Mouse (Mus musculus): ENCODE measurements around the gene Dip2b. TPM values are rescaled to one million over a fixed set of nuclear protein-coding genes. Genes with fewer than 3 reads are reported as not detected.

The Dip2b gene
- total RNA-seq, 2 experiments from 2014 or later = 10.2 to 17.5 TPM

GRCm38 (mm10) chr15:100121437-100121836 is 83.0 kb downstream of the Dip2b start:
- no peak for ATAC-seq (replicated peaks; ENCODE audit: poor library complexity)

- ATAC-seq (replicated peaks; ENCODE audit: poor library complexity) = no peak
Measured at GRCm38 (mm10) chr15:100123867-100124266, 85.4 kb downstream of the Dip2b start.

DNA sequence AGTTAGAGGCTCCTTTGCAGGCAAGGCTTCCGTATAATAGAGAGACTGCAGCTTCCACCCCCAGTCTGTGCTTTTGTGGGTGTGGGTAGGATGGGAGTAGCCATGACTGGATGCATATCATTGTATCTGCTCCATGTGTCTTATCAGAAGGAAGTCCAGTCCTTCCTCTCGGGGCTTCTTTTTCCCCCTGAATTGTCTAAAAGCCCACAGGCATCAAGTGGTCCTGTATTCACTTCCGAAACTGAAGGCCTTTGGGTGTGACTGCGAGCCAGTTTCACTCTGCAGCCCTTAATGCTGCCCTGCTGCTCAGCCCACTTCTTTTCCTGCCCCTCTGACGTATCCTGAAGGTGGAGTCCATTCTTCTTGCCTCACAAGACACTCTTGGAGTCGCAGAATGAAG is 86.8 kb downstream of the Dip2b start:
- ATAC-seq (replicated peaks; ENCODE audit: poor library complexity) = no peak

DNA sequence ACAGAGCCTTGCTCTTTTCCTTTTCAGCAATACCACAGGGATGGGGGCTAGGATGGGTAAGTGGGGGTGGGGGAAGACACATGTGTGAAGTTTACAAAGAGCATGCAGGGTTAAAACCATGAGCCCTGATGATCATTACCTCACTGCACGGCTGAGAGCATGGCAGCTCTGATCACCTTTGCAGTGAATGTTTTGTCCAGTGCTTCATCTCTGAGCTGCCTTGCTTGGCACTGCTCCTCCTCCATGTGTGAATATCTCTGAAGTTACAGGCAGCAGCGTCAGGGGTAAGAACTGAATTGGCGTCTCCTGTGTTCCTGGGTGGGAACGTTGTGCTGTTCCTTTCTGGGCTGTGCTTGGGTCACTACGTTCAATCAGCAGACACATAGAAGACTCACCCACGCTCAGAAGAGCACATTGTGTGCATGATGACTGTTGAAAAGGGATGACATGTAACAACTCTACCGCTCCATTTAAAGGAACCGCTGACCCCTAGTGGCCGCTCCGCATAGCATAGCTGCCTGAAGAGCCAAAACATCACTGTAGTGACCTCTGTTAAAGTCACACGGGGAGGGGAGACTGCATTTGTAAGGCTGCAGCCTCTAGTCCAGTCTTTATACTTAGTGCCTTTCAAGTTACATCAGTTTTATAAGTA is 88.1 kb downstream of the Dip2b start:
- ATAC-seq (replicated peaks; ENCODE audit: poor library complexity) = peak; percentile 93

- ATAC-seq (replicated peaks; ENCODE audit: poor library complexity) = no peak
Measured at GRCm38 (mm10) chr15:100129151-100129790, 90.8 kb downstream of the Dip2b start.

- ATAC-seq (replicated peaks; ENCODE audit: poor library complexity) = no peak
Measured at GRCm38 (mm10) chr15:100139665-100140064, 101.2 kb downstream of the Dip2b start.

DNA sequence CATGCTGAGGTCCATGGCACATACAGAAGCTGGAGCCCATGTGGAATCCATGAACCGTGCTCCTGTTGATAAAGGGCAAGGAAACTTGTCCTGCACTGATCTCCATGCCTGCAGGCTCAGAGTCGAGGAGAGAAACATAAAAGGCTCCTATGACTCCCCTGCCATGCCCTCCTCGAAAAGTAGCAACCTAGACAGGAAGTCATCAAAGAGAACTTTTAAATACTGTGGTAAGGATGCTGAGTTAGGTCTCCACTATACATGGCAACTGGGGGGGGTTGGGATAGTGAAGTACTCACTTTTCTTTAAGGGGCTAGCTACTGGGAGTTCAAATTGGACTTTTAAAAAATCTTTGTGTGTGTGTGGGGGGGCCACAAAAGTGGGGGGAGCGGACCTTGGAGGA is 102.0 kb downstream of the Dip2b start:
- no peak for ATAC-seq (replicated peaks; ENCODE audit: poor library complexity)

DNA sequence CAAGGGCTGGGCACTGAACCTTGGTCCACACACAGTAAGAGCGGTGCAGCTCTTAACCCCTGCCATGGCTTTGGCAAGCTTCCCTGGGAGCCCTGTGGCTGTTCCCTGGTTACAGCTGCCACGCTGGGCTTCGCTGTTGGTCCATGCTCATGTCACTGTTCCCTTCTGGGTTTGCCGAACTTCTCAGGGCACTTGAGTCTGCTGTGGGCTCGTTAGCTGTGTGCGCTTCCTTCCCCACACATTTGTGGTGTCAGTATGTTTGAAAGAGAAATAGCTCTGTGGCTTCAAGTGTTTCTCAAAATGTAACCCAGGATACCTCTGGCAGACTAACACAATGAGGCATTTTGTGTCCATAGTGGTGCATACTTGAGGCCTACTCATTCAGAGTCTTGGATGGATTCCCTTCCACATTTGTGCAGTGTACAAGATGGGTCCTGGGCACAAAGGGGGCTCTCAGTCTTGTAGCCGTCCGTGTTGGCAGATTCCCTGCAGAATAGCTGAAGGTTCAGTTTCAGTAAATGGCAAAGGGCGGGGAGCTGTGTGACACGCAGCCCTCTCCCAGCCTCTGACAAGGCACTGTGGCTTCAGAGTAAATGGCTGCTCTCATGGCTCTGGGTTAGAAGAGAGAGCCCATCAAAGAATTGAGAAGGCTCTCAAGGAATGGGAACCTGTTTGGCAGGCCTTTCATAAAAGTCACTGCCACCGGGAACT is 104.8 kb downstream of the Dip2b start:
- no peak for ATAC-seq (replicated peaks; ENCODE audit: poor library complexity)

DNA sequence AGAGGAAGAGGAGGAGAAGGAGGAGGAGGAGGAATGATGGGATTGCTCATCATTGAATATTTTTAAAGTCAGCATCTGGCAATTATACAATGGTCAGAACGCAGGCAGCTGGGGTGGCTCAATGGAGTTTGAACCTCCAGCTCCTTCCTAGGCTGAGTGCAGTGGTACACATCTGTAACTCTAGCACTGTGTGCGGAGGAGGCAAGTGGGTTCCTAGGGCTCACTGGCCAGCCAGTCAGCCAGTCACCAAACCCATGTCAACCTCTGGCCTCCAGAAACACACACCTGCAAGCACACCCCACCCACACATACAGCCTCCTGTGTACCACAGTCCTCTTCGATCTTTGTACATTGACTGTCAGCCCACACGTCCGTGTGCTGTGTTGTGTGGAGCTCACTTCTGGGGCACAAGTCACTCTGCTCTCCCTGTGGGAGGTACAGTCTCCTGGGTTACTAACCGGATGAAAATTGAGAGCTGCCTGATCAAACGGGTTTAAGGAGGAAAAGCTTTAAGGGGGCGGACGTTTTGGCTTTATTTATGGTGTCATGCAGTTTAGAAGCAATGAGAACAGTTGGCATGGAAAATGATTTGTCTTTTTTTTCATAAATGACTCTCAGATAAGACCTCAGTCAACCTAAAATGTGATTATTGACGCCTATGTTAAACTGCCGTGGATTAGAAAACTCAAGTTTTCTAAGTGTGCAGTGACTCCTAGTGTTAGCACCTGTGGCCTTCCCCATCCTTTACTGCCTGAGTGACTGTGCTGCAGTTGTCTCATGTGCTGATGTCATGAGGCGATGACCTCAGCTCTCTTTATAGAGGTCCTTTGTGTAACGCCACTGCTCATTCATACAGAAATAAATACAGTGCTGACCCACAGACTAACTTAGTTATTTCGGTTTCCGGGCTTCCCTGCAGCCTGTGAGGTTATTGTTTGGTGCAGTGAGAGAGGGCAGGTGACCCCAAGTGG is 106.7 kb downstream of the Dip2b start:
- no peak for ATAC-seq (replicated peaks; ENCODE audit: poor library complexity)

DNA sequence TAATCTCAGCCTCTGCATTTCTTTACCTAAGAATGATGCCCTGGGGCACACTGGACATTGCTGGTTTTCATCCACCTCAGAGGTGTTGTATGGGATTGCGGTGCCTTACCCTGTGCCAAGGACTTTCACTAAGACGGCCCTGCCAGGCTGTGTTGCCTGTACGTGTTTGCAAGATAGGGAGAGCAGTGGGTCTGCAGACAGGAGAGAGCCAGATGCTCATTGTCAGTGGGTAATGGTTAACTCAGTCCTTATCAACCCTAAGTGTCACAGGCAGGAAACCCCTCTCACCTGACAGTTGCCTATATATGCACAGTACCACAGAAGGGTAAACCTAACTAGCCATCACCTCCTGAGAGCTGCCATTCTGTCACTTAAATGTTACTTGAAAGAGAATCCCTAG is 107.5 kb downstream of the Dip2b start:
- no peak for ATAC-seq (replicated peaks; ENCODE audit: poor library complexity)

DNA sequence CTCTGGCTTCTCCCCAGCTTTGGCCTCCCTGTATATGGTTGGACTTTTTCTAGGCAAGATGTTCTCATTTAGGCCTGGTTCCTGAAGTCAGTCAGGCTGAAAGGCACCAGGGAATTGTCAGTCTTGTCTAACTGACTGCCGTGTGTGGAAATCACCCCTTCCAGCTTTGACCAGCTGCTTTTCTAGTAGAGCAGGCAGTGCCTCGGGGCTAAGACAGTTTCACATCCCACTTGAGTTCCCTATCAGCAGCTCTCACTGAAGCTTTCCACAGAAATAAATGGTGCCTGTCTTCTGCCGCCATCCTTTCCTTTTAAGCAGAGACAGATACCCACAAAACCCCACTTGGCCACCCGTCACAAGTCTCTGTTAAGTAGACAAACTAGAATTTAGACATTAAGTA is 112.1 kb downstream of the Dip2b start:
- peak; percentile 61 for ATAC-seq (replicated peaks; ENCODE audit: poor library complexity)

DNA sequence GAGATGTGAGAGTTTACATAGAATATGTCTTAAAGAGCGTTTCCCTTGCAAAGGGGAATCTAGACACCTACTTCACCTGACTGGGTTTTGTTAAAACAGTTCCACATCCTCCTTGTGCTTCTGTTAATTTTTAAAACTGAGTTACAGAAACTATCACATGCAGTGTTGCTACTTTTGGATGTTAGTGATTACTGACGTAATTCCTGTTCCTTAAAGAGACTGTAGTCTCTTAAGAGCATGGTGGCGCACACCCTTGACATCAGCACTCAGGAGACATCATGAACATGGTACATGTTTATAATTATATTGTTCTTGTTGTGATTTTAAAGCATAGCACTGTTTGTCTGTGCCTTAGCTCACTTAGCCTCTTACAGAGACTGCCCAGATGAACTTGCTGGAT is 113.9 kb downstream of the Dip2b start:
- no peak for ATAC-seq (replicated peaks; ENCODE audit: poor library complexity)

- ATAC-seq (replicated peaks; ENCODE audit: poor library complexity) = peak; percentile 76
Measured at GRCm38 (mm10) chr15:100153024-100153423, 114.6 kb downstream of the Dip2b start.

DNA sequence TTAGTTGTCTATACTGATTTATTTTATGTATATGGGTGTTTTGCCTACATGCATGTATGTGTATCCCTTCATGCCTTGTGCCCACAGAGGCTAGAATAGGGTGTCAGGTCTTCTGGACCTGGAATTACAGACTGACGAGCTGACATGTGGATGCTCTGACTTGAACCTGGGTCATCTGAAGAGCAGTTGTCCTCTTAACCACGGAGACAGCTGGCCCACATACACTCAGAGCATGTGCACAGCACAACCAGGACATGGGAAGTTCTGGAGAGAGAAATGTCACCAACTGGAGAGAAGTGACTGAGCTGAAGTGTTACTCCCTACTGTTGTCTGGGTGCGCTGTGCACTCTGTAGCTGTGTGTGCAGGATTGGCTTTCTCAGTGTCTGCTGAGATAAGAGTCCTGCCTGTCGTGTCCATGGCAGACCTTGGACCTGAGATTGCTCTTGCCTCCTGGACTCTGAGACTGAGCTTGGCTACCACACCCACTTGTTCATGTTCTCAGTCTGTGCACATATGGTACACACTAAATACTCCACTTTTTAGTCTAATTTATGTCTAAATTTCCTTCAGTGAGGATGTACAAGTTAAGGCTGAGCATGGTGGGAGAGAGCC is 117.7 kb downstream of the Dip2b start:
- no peak for ATAC-seq (replicated peaks; ENCODE audit: poor library complexity)

- ATAC-seq (replicated peaks; ENCODE audit: poor library complexity) = no peak
Measured at GRCm38 (mm10) chr15:100156781-100157470, 118.5 kb downstream of the Dip2b start.

DNA sequence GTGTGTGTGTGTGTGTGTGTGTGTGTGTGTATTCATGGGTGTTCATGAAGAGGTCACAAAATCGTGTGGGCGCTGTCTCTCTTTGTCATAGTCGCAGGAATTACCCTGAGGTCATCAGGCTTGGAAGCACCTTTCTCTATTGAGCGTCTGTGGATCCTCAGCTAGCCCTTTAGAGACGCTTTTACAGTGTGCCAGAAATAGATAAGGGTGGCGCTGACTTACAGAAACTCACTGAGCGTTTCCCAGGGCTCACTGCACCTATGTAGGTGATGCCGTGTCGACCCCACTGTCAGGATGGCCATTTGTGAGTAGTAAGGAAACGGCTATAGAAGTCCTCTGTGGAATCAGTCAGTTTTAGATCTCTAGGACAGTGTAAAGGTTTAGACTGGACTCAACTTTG is 120.5 kb downstream of the Dip2b start:
- no peak for ATAC-seq (replicated peaks; ENCODE audit: poor library complexity)

- ATAC-seq (replicated peaks; ENCODE audit: poor library complexity) = no peak
Measured at GRCm38 (mm10) chr15:100161747-100162280, 123.3 kb downstream of the Dip2b start.

DNA sequence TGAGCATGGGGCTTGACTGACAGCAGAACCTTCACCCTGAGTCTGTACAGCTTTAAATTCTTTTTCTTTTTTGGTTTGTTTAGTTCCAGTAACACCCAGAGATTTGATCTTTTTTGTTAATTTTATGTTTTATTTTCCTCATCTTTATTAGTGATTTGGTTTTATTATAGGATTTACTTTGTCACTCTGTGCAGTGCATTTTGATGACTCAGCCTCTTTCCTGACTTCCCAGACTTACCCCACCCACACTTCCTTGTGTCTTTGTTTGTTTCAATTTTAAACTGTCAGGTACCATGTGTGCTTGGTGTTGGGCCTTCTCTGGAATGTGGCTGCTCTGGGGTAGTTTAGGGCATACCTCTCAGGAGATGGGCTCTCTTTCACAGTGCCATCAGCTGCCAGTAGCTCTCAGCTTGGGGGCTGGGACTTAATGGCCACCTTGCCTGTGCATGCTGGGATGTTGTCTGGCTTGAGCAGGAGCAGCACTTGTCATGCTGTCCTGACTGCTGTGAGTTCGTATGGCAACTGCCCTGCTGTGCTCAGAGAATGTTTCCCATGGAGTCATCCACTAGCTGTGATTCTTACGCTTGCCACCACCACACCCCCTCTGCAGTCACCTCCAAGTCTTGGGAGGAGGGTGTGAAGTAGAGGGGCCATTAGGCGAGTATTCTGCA is 125.1 kb downstream of the Dip2b start:
- no peak for ATAC-seq (replicated peaks; ENCODE audit: poor library complexity)

DNA sequence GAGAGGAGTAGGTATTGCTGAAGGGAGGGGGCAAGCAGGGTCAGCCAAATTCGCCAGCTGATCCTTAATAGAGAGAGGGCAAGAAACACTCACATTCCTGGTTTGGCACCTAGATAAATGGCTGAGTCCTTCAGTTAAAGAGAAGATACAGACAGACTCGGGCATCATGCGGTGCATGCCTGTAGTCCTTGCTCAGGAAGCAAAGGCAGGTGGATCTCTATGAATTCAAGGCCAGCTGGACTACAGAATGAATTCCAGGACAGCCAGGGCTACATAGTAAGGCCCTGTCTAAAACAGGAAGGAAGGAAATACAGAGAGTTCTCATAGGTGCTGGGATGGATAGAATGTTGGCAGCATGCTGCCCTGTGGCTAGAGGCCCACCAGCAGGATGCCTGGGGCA is 128.0 kb downstream of the Dip2b start:
- ATAC-seq (replicated peaks; ENCODE audit: poor library complexity) = no peak
